Mouse (Mus musculus): ENCODE results near the gene Epha6. TPM values are rescaled to one million over a fixed set of nuclear protein-coding genes. Genes with fewer than 3 reads are reported as not detected.

The Epha6 gene
- total RNA-seq (2015) (not detected in 2 replicates), total RNA-seq (2017) (0.37 TPM in 1 of 2 replicates, not detected in the other)

- no peak for ATAC-seq (ENCODE audit: poor library complexity, severe bottlenecking)
Observed at GRCm38 (mm10) chr16:60605061-60605831, at the start of gene Epha6. TSS of gene Epha6 (minus strand) at chr16:60605531.

GRCm38 (mm10) chr16:60651716-60652115 lies 46.4 kb upstream of the Epha6 start:
- ATAC-seq (ENCODE audit: poor library complexity, severe bottlenecking), result no peak

GRCm38 (mm10) chr16:60628091-60628490 lies 22.8 kb upstream of the Epha6 start:
- no peak for ATAC-seq (ENCODE audit: poor library complexity, severe bottlenecking)

- no peak for ATAC-seq (ENCODE audit: poor library complexity, severe bottlenecking)
Observed at GRCm38 (mm10) chr16:60605832-60606583, 677 bp upstream of the Epha6 start.

- ATAC-seq (ENCODE audit: poor library complexity, severe bottlenecking), result no peak
Observed at GRCm38 (mm10) chr16:60604613-60605012, 718 bp downstream of the Epha6 start.

GRCm38 (mm10) chr16:60585322-60585721 lies 20.0 kb downstream of the Epha6 start:
- ATAC-seq (ENCODE audit: poor library complexity, severe bottlenecking), result no peak

GRCm38 (mm10) chr16:60584695-60585094 lies 20.6 kb downstream of the Epha6 start:
- no peak for ATAC-seq (ENCODE audit: poor library complexity, severe bottlenecking)

- no peak for ATAC-seq (ENCODE audit: poor library complexity, severe bottlenecking)
Observed at GRCm38 (mm10) chr16:60570546-60570945, 34.8 kb downstream of the Epha6 start.

- no peak for ATAC-seq (ENCODE audit: poor library complexity, severe bottlenecking)
Observed at GRCm38 (mm10) chr16:60544385-60544784, 60.9 kb downstream of the Epha6 start.

- ATAC-seq (ENCODE audit: poor library complexity, severe bottlenecking), result no peak
Observed at GRCm38 (mm10) chr16:60538233-60538632, 67.1 kb downstream of the Epha6 start.

- ATAC-seq (ENCODE audit: poor library complexity, severe bottlenecking), result no peak
Observed at GRCm38 (mm10) chr16:60509707-60510106, 95.6 kb downstream of the Epha6 start.

- no peak for ATAC-seq (ENCODE audit: poor library complexity, severe bottlenecking)
Observed at GRCm38 (mm10) chr16:60499567-60499966, 105.8 kb downstream of the Epha6 start.

- ATAC-seq (ENCODE audit: poor library complexity, severe bottlenecking), result no peak
Observed at GRCm38 (mm10) chr16:60475776-60476175, 129.6 kb downstream of the Epha6 start.

GRCm38 (mm10) chr16:60468200-60468785 lies 137.0 kb downstream of the Epha6 start:
- no peak for ATAC-seq (ENCODE audit: poor library complexity, severe bottlenecking)

- ATAC-seq (ENCODE audit: poor library complexity, severe bottlenecking), result no peak
Observed at GRCm38 (mm10) chr16:60435283-60435682, 170.0 kb downstream of the Epha6 start.

- ATAC-seq (ENCODE audit: poor library complexity, severe bottlenecking), result no peak
Observed at GRCm38 (mm10) chr16:60434241-60434640, 171.1 kb downstream of the Epha6 start.

- ATAC-seq (ENCODE audit: poor library complexity, severe bottlenecking), result no peak
Observed at GRCm38 (mm10) chr16:60395306-60395705, 210.0 kb downstream of the Epha6 start.

GRCm38 (mm10) chr16:60392961-60393360 lies 212.4 kb downstream of the Epha6 start:
- ATAC-seq (ENCODE audit: poor library complexity, severe bottlenecking), result no peak

- no peak for ATAC-seq (ENCODE audit: poor library complexity, severe bottlenecking)
Observed at GRCm38 (mm10) chr16:60375147-60375546, 230.2 kb downstream of the Epha6 start.

GRCm38 (mm10) chr16:60283963-60284362 lies 321.4 kb downstream of the Epha6 start:
- ATAC-seq (ENCODE audit: poor library complexity, severe bottlenecking), result no peak

GRCm38 (mm10) chr16:60274109-60274508 lies 331.2 kb downstream of the Epha6 start:
- no peak for ATAC-seq (ENCODE audit: poor library complexity, severe bottlenecking)

All from megakaryocyte, adult 5-6 weeks (primary cell).